Mouse (Mus musculus) layer of hippocampus, adult 11-12 months (tissue): ENCODE measurements at regions not wholly inside any gene's neighbourhood (a gene's known extent, or its start where the extent isn't known, plus 50 kb on each side); places are given as distances from the start of the nearest gene placed in this dataset.
A peak's percentile ranks its signal among the peaks of the same experiment; 100 is the strongest.

Source experiments
- DNase-seq: peaks from one replicate; pipeline ENCODE4 v3.0.0; 2022; ENCODE audit warnings: low spot score

GRCm38 (mm10) chr19:14035371-14035770 lies 122.0 kb downstream of the Olfr1505 start:
- DNase-seq = no peak

GRCm38 (mm10) chr19:14035785-14036184 lies 122.5 kb downstream of the Olfr1505 start:
- DNase-seq = no peak

- no peak for DNase-seq
These were observed 123.4 kb downstream of the Olfr1505 start for GRCm38 (mm10) chr19:14036750-14037149.

- DNase-seq = no peak
These were observed 129.4 kb downstream of the Olfr1505 start for GRCm38 (mm10) chr19:14042753-14043152.

- DNase-seq = peak; percentile 13
These were observed 132.1 kb downstream of the Olfr1505 start for GRCm38 (mm10) chr19:14045456-14045855.

GRCm38 (mm10) chr19:14052052-14052451 lies 138.7 kb downstream of the Olfr1505 start:
- DNase-seq = no peak

GRCm38 (mm10) chr19:14080538-14080937 lies 167.2 kb downstream of the Olfr1505 start:
- DNase-seq = peak; percentile 9

GRCm38 (mm10) chr19:14084726-14085125 lies 171.4 kb downstream of the Olfr1505 start:
- DNase-seq = no peak

GRCm38 (mm10) chr19:14090106-14090505 lies 176.8 kb downstream of the Olfr1505 start:
- DNase-seq = no peak

GRCm38 (mm10) chr19:14094191-14094590 lies 180.9 kb downstream of the Olfr1505 start:
- DNase-seq = no peak

- DNase-seq = no peak
These were observed 182.9 kb downstream of the Olfr1505 start for GRCm38 (mm10) chr19:14096187-14096586.

- DNase-seq = no peak
These were observed 195.8 kb downstream of the Olfr1505 start for GRCm38 (mm10) chr19:14109091-14109490.

GRCm38 (mm10) chr19:14123348-14124113 lies 210.2 kb downstream of the Olfr1505 start:
- no peak for DNase-seq

GRCm38 (mm10) chr19:14124250-14124827 lies 211.0 kb downstream of the Olfr1505 start:
- DNase-seq = no peak

GRCm38 (mm10) chr19:14124986-14125385 lies 211.7 kb downstream of the Olfr1505 start:
- no peak for DNase-seq

GRCm38 (mm10) chr19:14128397-14129209 lies 215.3 kb downstream of the Olfr1505 start:
- DNase-seq = no peak

GRCm38 (mm10) chr19:14161217-14161616 lies 247.9 kb downstream of the Olfr1505 start:
- DNase-seq = no peak

- no peak for DNase-seq
These were observed 249.4 kb downstream of the Olfr1505 start for GRCm38 (mm10) chr19:14162773-14163172.

- DNase-seq = no peak
These were observed 252.4 kb downstream of the Olfr1505 start for GRCm38 (mm10) chr19:14165775-14166174.

- no peak for DNase-seq
These were observed 266.9 kb downstream of the Olfr1505 start for GRCm38 (mm10) chr19:14180244-14180643.

GRCm38 (mm10) chr19:14180956-14181355 lies 267.6 kb downstream of the Olfr1505 start:
- peak; percentile 6 for DNase-seq

- no peak for DNase-seq
These were observed 268.5 kb downstream of the Olfr1505 start for GRCm38 (mm10) chr19:14181661-14182415.
